7 mouse cellular contexts compared by ENCODE assay signal in the genomic region with DNA sequence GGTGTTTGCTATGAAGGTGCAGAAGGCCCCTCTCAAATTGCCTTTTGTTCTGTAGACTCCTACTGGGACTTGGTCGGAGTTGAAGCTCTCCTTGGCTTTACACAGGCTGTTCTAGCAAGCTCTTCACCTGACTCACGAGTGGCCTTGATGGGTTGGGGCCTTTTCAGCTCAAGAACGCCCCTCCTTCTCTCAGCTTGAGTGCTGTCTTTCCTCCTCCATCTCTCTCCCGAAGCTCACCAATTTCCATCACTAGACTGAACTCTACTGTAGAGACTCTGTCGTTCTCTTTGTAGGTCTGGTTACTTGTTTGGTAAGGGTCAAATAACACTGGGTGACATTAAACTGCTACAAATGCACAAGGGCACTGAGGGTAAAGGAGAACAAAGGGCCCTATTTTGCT. TPM values are rescaled to one million over a fixed set of nuclear protein-coding genes. Genes with fewer than 3 reads are reported as not detected.
DNase-seq lines count a peak whose midpoint lies in the region; ATAC-seq and TF ChIP-seq lines count a peak whose summit lies in the region.

No protein-coding gene starts in this region.

- no peaks in the 10 kb centered on the region for H3K9me3 ChIP-seq in embryonic facial prominence, embryonic 10.5 days
- no peaks in the 10 kb centered on the region for H3K9me3 ChIP-seq in intestine, embryonic 14.5 days (ENCODE audit: control insufficient read depth, low read length)
- no peaks in the 10 kb centered on the region for H3K9me3 ChIP-seq in neural tube, embryonic 14.5 days (ENCODE audit: control insufficient read depth, low read length)

- H3K27ac ChIP-seq in embryonic facial prominence, embryonic 10.5 days (replicated peaks), result peak overlapping the region; percentile 93
- peak overlapping the region; percentile 91 for H3K27ac ChIP-seq in intestine, embryonic 14.5 days (ENCODE audit: low read depth)
- peak overlapping the region; percentile 88 for H3K27ac ChIP-seq in neural tube, embryonic 14.5 days (ENCODE audit: low read depth, low read length)

- H3K27me3 ChIP-seq in embryonic facial prominence, embryonic 10.5 days (replicated peaks; ENCODE audit: low read depth, poor library complexity, severe bottlenecking), result no peaks in the 10 kb centered on the region
- no peaks in the 10 kb centered on the region for H3K27me3 ChIP-seq in intestine, embryonic 14.5 days (replicated peaks; ENCODE audit: control insufficient read depth, insufficient read depth, low read length)
- H3K27me3 ChIP-seq in neural tube, embryonic 14.5 days (ENCODE audit: control insufficient read depth, insufficient read depth, low read length), result no peaks in the 10 kb centered on the region

- peaks cover 4% of the 10 kb centered on the region; the same call in 1 of the 2 replicates for H3K4me1 ChIP-seq in lung, adult 2 months (ENCODE audit: control insufficient read depth, insufficient read depth, low read length)
- H3K4me1 ChIP-seq in embryonic facial prominence, embryonic 10.5 days, result peaks cover 26% of the 10 kb centered on the region
- peaks cover 18% of the 10 kb centered on the region for H3K4me1 ChIP-seq in intestine, embryonic 14.5 days (replicated peaks; ENCODE audit: control insufficient read depth, insufficient read depth, low read length)
- peaks cover 5% of the 10 kb centered on the region; the same call in 1 of the 2 replicates for H3K4me1 ChIP-seq in neural tube, embryonic 14.5 days (ENCODE audit: control insufficient read depth, insufficient read depth, low read length)

- no peak for DNase-seq in lung, adult 2 months
- no peak for DNase-seq in lung, postnatal 4 days
- DNase-seq in embryonic facial prominence, embryonic 10.5 days (ENCODE audit: low spot score), result no peak
- DNase-seq in intestine, embryonic 14.5 days (ENCODE audit: low spot score), result no peak
- no peak for DNase-seq in gastrocnemius, adult 8-10 months (ENCODE audit: low spot score in 2 of 2)
- no peak for DNase-seq in gastrocnemius, adult 18-20 months (ENCODE audit: low spot score)

- peak overlapping the region; percentile 100 for H3K4me3 ChIP-seq in lung, adult 2 months (replicated peaks; ENCODE audit: extremely low read depth, low read depth, low read length)
- H3K4me3 ChIP-seq in embryonic facial prominence, embryonic 10.5 days, result peak overlapping the region; percentile 57
- H3K4me3 ChIP-seq in intestine, embryonic 14.5 days (ENCODE audit: low read depth, low read length), result peak overlapping the region; percentile 44
- peak overlapping the region; percentile 55 for H3K4me3 ChIP-seq in neural tube, embryonic 14.5 days (ENCODE audit: low read depth, low read length)

- peak overlapping the region; percentile 60 for H3K4me2 ChIP-seq in intestine, embryonic 14.5 days (ENCODE audit: low read length)
- peak overlapping the region; percentile 61 for H3K4me2 ChIP-seq in neural tube, embryonic 14.5 days (ENCODE audit: low read depth, low read length)

- no peaks in the 10 kb centered on the region for H3K36me3 ChIP-seq in embryonic facial prominence, embryonic 10.5 days (replicated peaks)
- H3K36me3 ChIP-seq in intestine, embryonic 14.5 days (ENCODE audit: control insufficient read depth, insufficient read depth, low read length), result no peaks in the 10 kb centered on the region
- no peaks in the 10 kb centered on the region for H3K36me3 ChIP-seq in neural tube, embryonic 14.5 days (ENCODE audit: control insufficient read depth, insufficient read depth, low read length)

- TF ChIP-seq CTCF in lung, adult 2 months (IDR thresholded peaks at IDR 0.05; ENCODE audit: insufficient read depth, low read length), result no peak

- H3K9ac ChIP-seq in intestine, embryonic 14.5 days (ENCODE audit: low read length), result peak overlapping the region; percentile 69
- H3K9ac ChIP-seq in neural tube, embryonic 14.5 days (replicated peaks; ENCODE audit: low read depth, low read length), result peak overlapping the region; percentile 64; the same call in 1 of the 2 replicates

- 67% methylated on average over 5 of the region's 5 CpGs for WGBS in lung, adult 2 months
- WGBS in embryonic facial prominence, embryonic 10.5 days, result 70% methylated on average over 5 of the region's 5 CpGs
- WGBS in intestine, embryonic 14.5 days, result 80% methylated on average over 5 of the region's 5 CpGs
- 75% methylated on average over 5 of the region's 5 CpGs for WGBS in neural tube, embryonic 14.5 days

- TF ChIP-seq POLR2A in lung, adult 2 months (IDR thresholded peaks at IDR 0.05; ENCODE audit: borderline replicate concordance, extremely low read depth, low read depth, low read length), result no peak

- ATAC-seq in intestine, embryonic 14.5 days (replicated peaks; ENCODE audit: low FRiP score, low TSS enrichment, low read depth), result no peak; the same call in 1 of the 2 replicates
- no peak for ATAC-seq in neural tube, embryonic 14.5 days (ENCODE audit: low read depth)

RNA-seq across cellular contexts. Expression of a gene that starts 0.7 kb away (rescaled TPM):
- polyA plus RNA-seq in lung, adult 2 months (2012; rRNA removed), result 3.7 and 4.6 TPM in 2 replicates
- 17.7 and 17.9 TPM in 2 replicates for polyA plus RNA-seq in embryonic facial prominence, embryonic 10.5 days (2016; fragmentation: Nextera tagmentation; extraction: Ambion mirVana)
- polyA plus RNA-seq in intestine, embryonic 14.5 days (2014; fragmentation: Nextera tagmentation; extraction: Ambion mirVana), result 10.0 and 10.3 TPM in 2 replicates
- 12.1 and 12.6 TPM in 2 replicates for polyA plus RNA-seq in neural tube, embryonic 14.5 days (2014; fragmentation: Nextera tagmentation; extraction: Ambion mirVana)
- under 1 TPM; 0.12 to 0.83 (median 0.41) TPM for total RNA-seq in gastrocnemius, adult 8-10 months (2022)
- under 1 TPM; 0.78 to 0.80 TPM for total RNA-seq in gastrocnemius, adult 18-20 months (2021)

RNA-seq across cellular contexts. Expression of a gene that starts 30.5 kb away (rescaled TPM):
- 108 and 160 TPM in 2 replicates for polyA plus RNA-seq in lung, adult 2 months (2012; rRNA removed)
- 1,878 and 2,201 TPM in 2 replicates for polyA plus RNA-seq in embryonic facial prominence, embryonic 10.5 days (2016; fragmentation: Nextera tagmentation; extraction: Ambion mirVana)
- 962 and 973 TPM in 2 replicates for polyA plus RNA-seq in intestine, embryonic 14.5 days (2014; fragmentation: Nextera tagmentation; extraction: Ambion mirVana)
- polyA plus RNA-seq in neural tube, embryonic 14.5 days (2014; fragmentation: Nextera tagmentation; extraction: Ambion mirVana), result 353 and 390 TPM in 2 replicates
- 1 to 10 TPM; 1.2 to 2.9 (median 1.5) TPM for total RNA-seq in gastrocnemius, adult 8-10 months (2022)
- total RNA-seq in gastrocnemius, adult 18-20 months (2021), result 1 to 10 TPM; 1.8 to 3.2 TPM

RNA-seq across cellular contexts. Expression of a gene that starts 53.8 kb away (rescaled TPM):
- 0.39 and 4.3 TPM in 2 replicates for polyA plus RNA-seq in lung, adult 2 months (2012; rRNA removed)
- polyA plus RNA-seq in embryonic facial prominence, embryonic 10.5 days (2016; fragmentation: Nextera tagmentation; extraction: Ambion mirVana), result 0.26 and 0.34 TPM in 2 replicates
- 2.6 and 167 TPM in 2 replicates for polyA plus RNA-seq in intestine, embryonic 14.5 days (2014; fragmentation: Nextera tagmentation; extraction: Ambion mirVana)
- 0.37 and 0.50 TPM in 2 replicates for polyA plus RNA-seq in neural tube, embryonic 14.5 days (2014; fragmentation: Nextera tagmentation; extraction: Ambion mirVana)
- total RNA-seq in gastrocnemius, adult 8-10 months (2022), result not detected
- total RNA-seq in gastrocnemius, adult 18-20 months (2021), result not detected

Comparison
In these comparisons a context has a peak if more than half of its experiments do, and no peak if none do; other contexts are left out.
1. H3K4me3 ChIP-seq: peak in every context shown above with its lines; median percentile 100 in lung, adult 2 months; 57 in embryonic facial prominence, embryonic 10.5 days; 55 in neural tube, embryonic 14.5 days; 44 in intestine, embryonic 14.5 days.